Mouse (Mus musculus): ENCODE data around the gene Cnn3.

Gene Cnn3

GRCm38 (mm10) chr3:121485201-121485600 is 58.9 kb downstream of the Cnn3 start:
- in situ Hi-C loops (cut with MboI, MseI), result no loop called here

- in situ Hi-C loops (cut with MboI, MseI), result loop anchor here (5.0 kb wide), 1 partner anchor 57 kb away; no protein-coding TSS in a partner anchor
Measured at GRCm38 (mm10) chr3:121489462-121490118, 63.3 kb downstream of the Cnn3 start.

GRCm38 (mm10) chr3:121490941-121491340 is 64.6 kb downstream of the Cnn3 start:
- in situ Hi-C loops (cut with MboI, MseI), result loop anchor here (5.0 kb wide), 1 partner anchor 59 kb away; no protein-coding TSS in a partner anchor

- in situ Hi-C loops (cut with MboI, MseI), result loop anchor here (5.0 kb wide), 1 partner anchor 60 kb away; no protein-coding TSS in a partner anchor
Measured at GRCm38 (mm10) chr3:121492026-121492425, 65.7 kb downstream of the Cnn3 start.

- in situ Hi-C loops (cut with MboI, MseI), result loop anchor here (5.0 kb wide), 1 partner anchor 62 kb away; no protein-coding TSS in a partner anchor
Measured at GRCm38 (mm10) chr3:121493997-121494421, 67.7 kb downstream of the Cnn3 start.

- in situ Hi-C loops (cut with MboI, MseI), result loop anchor here (5.0 kb wide), 2 partner anchors 193 to 333 kb away; no protein-coding TSS in a partner anchor
Measured at GRCm38 (mm10) chr3:121500225-121500624, 73.9 kb downstream of the Cnn3 start.

- in situ Hi-C loops (cut with MboI, MseI), result loop anchor here (5.0 kb wide), 2 partner anchors 193 to 333 kb away; no protein-coding TSS in a partner anchor
Measured at GRCm38 (mm10) chr3:121500734-121501133, 74.4 kb downstream of the Cnn3 start.

- in situ Hi-C loops (cut with MboI, MseI), result loop anchor here (5.0 kb wide), 2 partner anchors 198 to 338 kb away; no protein-coding TSS in a partner anchor
Measured at GRCm38 (mm10) chr3:121504927-121505487, 78.7 kb downstream of the Cnn3 start.

- in situ Hi-C loops (cut with MboI, MseI), result no loop called here
Measured at GRCm38 (mm10) chr3:121506175-121506574, 79.9 kb downstream of the Cnn3 start.

- in situ Hi-C loops (cut with MboI, MseI), result no loop called here
Measured at GRCm38 (mm10) chr3:121506756-121507155, 80.5 kb downstream of the Cnn3 start.

GRCm38 (mm10) chr3:121507678-121508077 is 81.4 kb downstream of the Cnn3 start:
- in situ Hi-C loops (cut with MboI, MseI), result no loop called here

All from T-helper 2 cell (primary cell).